Mouse (Mus musculus) stomach, embryonic 14.5 days (tissue): ENCODE results near the gene Cpne8. TPM values are rescaled to one million over a fixed set of nuclear protein-coding genes. Genes with fewer than 3 reads are reported as not detected.

Experiments used
- ATAC-seq: fragments of 200-750 bp; cut with Nextera tagmentation; 2 replicates; pipeline ENCODE4 v1.8.0; 2017; ENCODE audit warnings: low read depth, moderate TSS enrichment; ENCODE audit not compliant: insufficient number of reproducible peaks, insufficient read depth, low FRiP score
- H3K27ac ChIP-seq: fragments of 300-500 bp; sonication (generic); 2 replicates; pipeline ENCODE4 v1.5.1; 2014; ENCODE audit warnings: mild to moderate bottlenecking, low read length, moderate library complexity, mixed read lengths
- H3K27me3 ChIP-seq: fragments of 300-500 bp; sonication (generic); 2 replicates; pipeline ENCODE4 v1.6.1; 2014; ENCODE audit warnings: low read length, control low read depth, mixed read lengths; ENCODE audit not compliant: control insufficient read depth, insufficient read depth
- H3K36me3 ChIP-seq: fragments of 300-500 bp; sonication (generic); 2 replicates; pipeline ENCODE4 v1.6.1; 2014; ENCODE audit warnings: mild to moderate bottlenecking, control low read depth, low read length, moderate library complexity, mixed read lengths; ENCODE audit not compliant: control insufficient read depth, insufficient read depth
- H3K4me1 ChIP-seq: fragments of 300-500 bp; sonication (generic); 2 replicates; pipeline ENCODE4 v1.6.1; 2014; ENCODE audit warnings: low read length, control low read depth, mixed read lengths; ENCODE audit not compliant: control insufficient read depth, insufficient read depth
- H3K4me2 ChIP-seq: fragments of 300-500 bp; sonication (generic); replicated peaks from 2 replicates; pipeline ENCODE4 v1.6.1; 2014; ENCODE audit warnings: low read depth, low read length, control low read depth
- H3K4me3 ChIP-seq: fragments of 300-500 bp; sonication (generic); 2 replicates; pipeline ENCODE4 v1.5.1; 2014; ENCODE audit warnings: low read depth, low read length, control low read depth
- H3K9ac ChIP-seq: fragments of 300-500 bp; sonication (generic); replicated peaks from 2 replicates; pipeline ENCODE4 v1.6.1; 2014; ENCODE audit warnings: low read depth, mild to moderate bottlenecking, control low read depth, low read length, moderate library complexity, mixed read lengths
- H3K9me3 ChIP-seq: fragments of 300-500 bp; sonication (generic); 2 replicates; pipeline ENCODE4 v1.6.1; 2016; ENCODE audit warnings: low read depth, low read length, control low read depth; ENCODE audit not compliant: control insufficient read depth
- WGBS: fragments of 180-500 bp; shearing (Covaris S2); extraction: QIAGEN DNeasy Blood & Tissue Kit; methylation state at CpG from one replicate; pipeline ENCODE4 v1.1.7; 2014; 5-methylcytosine and 5-hydroxymethylcytosine counted together
- polyA plus RNA-seq: library from polyadenylated mRNA; unstranded; fragments of >200 nt; fragmentation: Nextera tagmentation; extraction: Ambion mirVana; gene quantifications from 2 replicates; pipeline ENCODE4 v1.2.1, GENCODE M21; 2014

The Cpne8 gene
- polyA plus RNA-seq: 14.1 and 15.7 TPM in 2 replicates

DNA sequence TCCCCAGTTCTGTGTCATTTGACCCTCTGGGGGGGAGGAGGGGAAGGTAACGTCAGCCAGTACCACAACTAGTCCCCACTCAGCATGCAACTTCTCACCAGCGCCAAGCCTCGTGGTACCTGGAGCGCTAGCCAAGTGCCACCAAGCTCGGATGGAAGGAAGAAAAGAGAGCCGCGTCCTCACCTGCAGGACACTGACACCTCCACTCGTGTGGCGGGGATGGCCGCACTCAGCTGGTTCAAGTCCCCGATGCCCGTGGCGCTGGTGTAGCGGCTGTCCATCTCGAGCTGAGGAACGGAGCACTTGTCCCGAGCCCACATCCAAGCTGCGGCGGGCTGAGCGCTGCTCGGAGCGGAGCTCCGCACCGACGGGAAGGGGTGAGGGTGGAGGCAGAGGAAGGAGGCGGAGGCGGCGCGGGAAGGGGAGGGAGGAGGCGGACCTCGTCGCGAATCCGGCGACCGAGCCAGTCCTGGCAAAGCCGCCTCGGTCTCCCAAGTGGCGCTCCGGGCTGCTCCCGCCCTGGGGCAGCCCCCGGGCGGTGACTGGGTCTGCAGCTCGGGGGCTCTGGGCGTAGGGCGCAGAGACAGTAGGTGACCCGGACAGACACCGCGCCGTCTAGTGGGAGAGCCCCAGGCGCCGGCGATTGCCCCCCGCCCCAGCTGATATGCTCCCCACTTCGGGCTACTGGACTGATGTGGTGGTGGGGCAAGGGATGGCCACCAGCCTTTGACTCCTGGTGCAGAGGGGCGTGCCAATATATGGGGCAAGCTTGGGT lies at the start of gene Cpne8:
Gene Cpne8 (minus strand): TSS at position 448 of the 775 bp plus-strand sequence.
- H3K4me3 ChIP-seq: peak within 1 kb of the TSS; percentile 56
- H3K27ac ChIP-seq: no peak within 1 kb of the TSS
- no peaks in the 10 kb centered on the region for H3K4me1 ChIP-seq
- peak within 1 kb of the TSS; percentile 96 for H3K4me2 ChIP-seq
- peak; percentile 76 for ATAC-seq
- H3K36me3 ChIP-seq: no peaks in the 10 kb centered on the region
- WGBS: under 1% methylated on average over 44 of the region's 56 CpGs
- H3K9ac ChIP-seq: peak within 1 kb of the TSS; percentile 28; the same call in 1 of the 2 replicates
- H3K9me3 ChIP-seq: no peaks in the 10 kb centered on the region
- no peaks in the 10 kb centered on the region for H3K27me3 ChIP-seq

DNA sequence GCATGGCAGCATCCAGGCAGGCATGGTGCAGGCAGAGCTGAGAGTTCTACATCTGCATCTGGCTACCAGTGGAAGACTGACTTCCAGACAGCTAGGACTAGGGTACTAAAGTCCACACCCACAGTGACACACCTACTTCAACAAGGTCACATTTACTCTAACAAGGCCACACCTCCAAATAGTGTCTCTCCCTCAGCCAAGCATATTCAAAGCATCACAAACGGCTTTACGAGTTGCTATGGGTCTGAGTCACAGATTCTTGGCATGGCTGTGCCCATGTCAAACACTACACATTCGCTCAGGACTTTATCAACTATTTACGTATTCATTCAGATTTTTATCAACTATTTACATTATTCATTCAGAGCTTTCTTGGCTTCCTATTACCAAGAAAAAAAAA lies 38.5 kb upstream of the Cpne8 start:
- H3K9me3 ChIP-seq: no peaks in the 10 kb centered on the region
- 67% methylated on average over 4 of the region's 4 CpGs for WGBS
- H3K27ac ChIP-seq: no peak overlapping the region
- no peak overlapping the region for H3K9ac ChIP-seq
- H3K4me1 ChIP-seq: no peaks in the 10 kb centered on the region
- no peak overlapping the region for H3K4me2 ChIP-seq
- no peaks in the 10 kb centered on the region for H3K27me3 ChIP-seq
- no peaks in the 10 kb centered on the region for H3K36me3 ChIP-seq
- ATAC-seq: no peak
- no peak overlapping the region for H3K4me3 ChIP-seq

- no peak for ATAC-seq
- H3K27me3 ChIP-seq: no peaks in the 10 kb centered on the region
- no peaks in the 10 kb centered on the region for H3K36me3 ChIP-seq
- 83% methylated on average over 7 of the region's 7 CpGs for WGBS
- no peak overlapping the region for H3K27ac ChIP-seq
- no peak overlapping the region for H3K4me2 ChIP-seq
- H3K4me1 ChIP-seq: no peaks in the 10 kb centered on the region
- H3K9ac ChIP-seq: no peak overlapping the region
- no peak overlapping the region for H3K4me3 ChIP-seq
- no peaks in the 10 kb centered on the region for H3K9me3 ChIP-seq
Observed at GRCm38 (mm10) chr15:90709296-90709695, 30.1 kb upstream of the Cpne8 start.

GRCm38 (mm10) chr15:90704314-90704713 lies 25.1 kb upstream of the Cpne8 start:
- Histone ChIP-seq H3K4me3 (no peak overlapping the region), H3K4me1 (no peaks in the 10 kb centered on the region), H3K27ac (no peak overlapping the region), H3K36me3 (no peaks in the 10 kb centered on the region), H3K4me2 (no peak overlapping the region), H3K9ac (no peak overlapping the region), H3K9me3 (no peaks in the 10 kb centered on the region), H3K27me3 (no peaks in the 10 kb centered on the region)
- WGBS: 55% methylated on average over 5 of the region's 5 CpGs
- ATAC-seq: no peak

GRCm38 (mm10) chr15:90703502-90704232 lies 24.4 kb upstream of the Cpne8 start:
- Histone ChIP-seq H3K36me3 (no peaks in the 10 kb centered on the region), H3K4me3 (no peak overlapping the region), H3K9ac (no peak overlapping the region), H3K4me2 (no peak overlapping the region), H3K4me1 (no peaks in the 10 kb centered on the region), H3K9me3 (no peaks in the 10 kb centered on the region), H3K27ac (no peak overlapping the region), H3K27me3 (no peaks in the 10 kb centered on the region)
- no peak for ATAC-seq
- 57% methylated on average over 11 of the region's 11 CpGs for WGBS

- no peaks in the 10 kb centered on the region for H3K4me1 ChIP-seq
- no peaks in the 10 kb centered on the region for H3K9me3 ChIP-seq
- 70% methylated on average over 6 of the region's 6 CpGs for WGBS
- no peak overlapping the region for H3K4me3 ChIP-seq
- H3K27ac ChIP-seq: no peak overlapping the region
- no peaks in the 10 kb centered on the region for H3K36me3 ChIP-seq
- H3K4me2 ChIP-seq: no peak overlapping the region
- no peak for ATAC-seq
- H3K9ac ChIP-seq: no peak overlapping the region
- no peaks in the 10 kb centered on the region for H3K27me3 ChIP-seq
Observed at GRCm38 (mm10) chr15:90686770-90687169, 7.5 kb upstream of the Cpne8 start.

GRCm38 (mm10) chr15:90679760-90680579 lies 738 bp upstream of the Cpne8 start:
- peak overlapping the region; percentile 28; the same call in 1 of the 2 replicates for H3K9ac ChIP-seq

DNA sequence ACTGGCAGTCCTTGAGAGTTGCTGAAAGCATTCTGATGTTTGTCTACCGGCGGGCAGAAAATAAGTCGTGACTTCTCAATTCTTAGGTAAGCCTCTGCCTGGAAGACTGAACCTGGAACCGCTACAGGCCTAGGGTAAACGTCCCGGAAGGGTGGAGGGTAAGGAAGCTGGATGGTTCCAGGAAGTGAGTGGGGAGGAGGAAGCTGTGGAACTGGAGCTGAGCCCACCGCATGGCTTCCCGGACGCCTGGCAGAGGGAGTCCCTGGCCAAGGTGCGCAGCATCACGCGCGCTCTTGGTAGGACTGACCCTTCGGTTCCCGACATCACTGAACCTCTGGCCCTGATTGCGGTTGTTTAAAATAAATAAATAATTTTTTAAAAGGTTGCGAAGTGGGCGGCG lies 744 bp downstream of the Cpne8 start:
- Histone ChIP-seq H3K27ac (no peak overlapping the region), H3K27me3 (no peaks in the 10 kb centered on the region), H3K36me3 (no peaks in the 10 kb centered on the region), H3K9ac (no peak overlapping the region), H3K4me2 (peak overlapping the region; percentile 96), H3K4me3 (peak overlapping the region; percentile 56), H3K4me1 (no peaks in the 10 kb centered on the region), H3K9me3 (no peaks in the 10 kb centered on the region)
- WGBS: 5% methylated on average over 19 of the region's 19 CpGs
- no peak for ATAC-seq

More at GRCm38 (mm10) chr15:90679760-90680579, 738 bp upstream of the Cpne8 start:
- Histone ChIP-seq H3K4me1 (no peaks in the 10 kb centered on the region), H3K4me3 (peak overlapping the region; percentile 56), H3K9me3 (no peaks in the 10 kb centered on the region), H3K27me3 (no peaks in the 10 kb centered on the region), H3K27ac (no peak overlapping the region), H3K4me2 (peak overlapping the region; percentile 96), H3K36me3 (no peaks in the 10 kb centered on the region)
- ATAC-seq: peak; percentile 85
- 3% methylated on average over 36 of the region's 36 CpGs for WGBS
